Mouse (Mus musculus) liver, adult 2 months (tissue): ENCODE measurements at regions not wholly inside any gene's neighbourhood (a gene's known extent, or its start where the extent isn't known, plus 50 kb on each side); places are given as distances from the start of the nearest gene placed in this dataset.

ENCODE experiments used
- DNase-seq: peaks from one replicate; pipeline ENCODE4 v3.0.0-alpha.2; 2011; ENCODE audit warnings: low read depth, low spot score; ENCODE audit errors: extremely low read depth
- H3K27ac ChIP-seq: fragments of 200-500 bp; replicated peaks from 2 replicates; pipeline ENCODE4 v1.5.1; 2012; ENCODE audit warnings: low read depth, mild to moderate bottlenecking, control low read depth, inconsistent platforms, low read length; ENCODE audit not compliant: insufficient read depth
- H3K27me3 ChIP-seq: fragments of 200-500 bp; 2 replicates; pipeline ENCODE4 v1.6.1; 2012; ENCODE audit warnings: mild to moderate bottlenecking, moderate library complexity, low read length, inconsistent platforms; ENCODE audit not compliant: control insufficient read depth, insufficient read depth
- H3K36me3 ChIP-seq: fragments of 200-500 bp; 2 replicates; pipeline ENCODE4 v1.6.1; 2012; ENCODE audit warnings: low read length, inconsistent platforms; ENCODE audit not compliant: control insufficient read depth, insufficient read depth
- H3K4me1 ChIP-seq: fragments of 200-500 bp; 2 replicates; pipeline ENCODE4 v1.6.1; 2011; ENCODE audit warnings: low read length; ENCODE audit not compliant: control insufficient read depth, insufficient read depth
- H3K4me3 ChIP-seq: fragments of 200-500 bp; 2 replicates; pipeline ENCODE4 v1.5.1; 2011; ENCODE audit warnings: low read depth, mild to moderate bottlenecking, control low read depth, low read length, moderate library complexity; ENCODE audit not compliant: insufficient read depth
- H3K79me2 ChIP-seq: fragments of 200-500 bp; 2 replicates; pipeline ENCODE4 v1.6.1; 2012; ENCODE audit warnings: inconsistent platforms, mild to moderate bottlenecking, low read length, moderate library complexity; ENCODE audit not compliant: control insufficient read depth, insufficient read depth
- H3K9ac ChIP-seq: fragments of 200-500 bp; 2 replicates; pipeline ENCODE4 v1.6.1; 2012; ENCODE audit warnings: low read depth, mild to moderate bottlenecking, control low read depth, inconsistent platforms, low read length
- CTCF ChIP-seq: fragments of 200-500 bp; IDR thresholded peaks from 2 replicates; pipeline ENCODE4 v1.5.1; 2011; ENCODE audit warnings: low read depth, low read length, control low read depth
- POLR2A ChIP-seq: fragments of 200-500 bp; IDR thresholded peaks from 2 replicates; pipeline ENCODE4 v1.6.1; 2011; ENCODE audit warnings: low read length, control low read depth; ENCODE audit not compliant: insufficient read depth; ENCODE audit errors: extremely low read depth
- WGBS: fragments of 180-500 bp; shearing (Covaris S2); methylation state at CpG from one replicate; pipeline ENCODE4 v1.1.7; 2018; 5-methylcytosine and 5-hydroxymethylcytosine counted together

GRCm38 (mm10) chr6:49985127-49985526, 124.9 kb upstream of the Mpp6 start:
- TF ChIP-seq CTCF (no peak), POLR2A (no peak)
- WGBS = 80% methylated on average over 6 of the region's 6 CpGs

GRCm38 (mm10) chr6:49987141-49987540, 122.9 kb upstream of the Mpp6 start:
- Histone ChIP-seq H3K27ac (no peak overlapping the region), H3K79me2 (no peaks in the 10 kb centered on the region), H3K4me1 (peaks cover 4% of the 10 kb centered on the region; the same call in 1 of the 2 replicates), H3K9ac (no peak overlapping the region), H3K36me3 (no peaks in the 10 kb centered on the region), H3K4me3 (no peak overlapping the region), H3K27me3 (no peaks in the 10 kb centered on the region)
- TF ChIP-seq CTCF = no peak
- no peak for TF ChIP-seq POLR2A
- 92% methylated on average over 5 of the region's 5 CpGs for WGBS
- DNase-seq = no peak

More at GRCm38 (mm10) chr6:49985127-49985526, 124.9 kb upstream of the Mpp6 start:
- H3K27ac ChIP-seq = no peak overlapping the region
- no peak overlapping the region for H3K4me3 ChIP-seq
- DNase-seq = no peak
- no peak overlapping the region for H3K9ac ChIP-seq
- H3K36me3 ChIP-seq = no peaks in the 10 kb centered on the region
- no peaks in the 10 kb centered on the region for H3K79me2 ChIP-seq
- H3K4me1 ChIP-seq = no peaks in the 10 kb centered on the region
- no peaks in the 10 kb centered on the region for H3K27me3 ChIP-seq

- Histone ChIP-seq H3K4me3 (no peak overlapping the region), H3K36me3 (no peaks in the 10 kb centered on the region), H3K9ac (no peak overlapping the region), H3K79me2 (no peaks in the 10 kb centered on the region), H3K4me1 (peaks cover 4% of the 10 kb centered on the region; the same call in 1 of the 2 replicates), H3K27ac (no peak overlapping the region), H3K27me3 (no peaks in the 10 kb centered on the region)
- 53% methylated on average over 3 of the region's 3 CpGs for WGBS
- peak; percentile 10 for DNase-seq
- TF ChIP-seq CTCF = no peak
- no peak for TF ChIP-seq POLR2A
Measured at GRCm38 (mm10) chr6:49987541-49988210, 122.4 kb upstream of the Mpp6 start.

- no peak overlapping the region for H3K9ac ChIP-seq
- no peak overlapping the region for H3K4me3 ChIP-seq
- H3K79me2 ChIP-seq = no peaks in the 10 kb centered on the region
- peaks cover 4% of the 10 kb centered on the region; the same call in 1 of the 2 replicates for H3K4me1 ChIP-seq
- no peak for TF ChIP-seq CTCF
- TF ChIP-seq POLR2A = no peak
- peak; percentile 83 for DNase-seq
- no peaks in the 10 kb centered on the region for H3K36me3 ChIP-seq
- H3K27me3 ChIP-seq = no peaks in the 10 kb centered on the region
- no peak overlapping the region for H3K27ac ChIP-seq
- WGBS = 76% methylated on average over 9 of the region's 9 CpGs
Measured at GRCm38 (mm10) chr6:49989585-49990521, 120.2 kb upstream of the Mpp6 start.

GRCm38 (mm10) chr6:49990522-49990858, 119.6 kb upstream of the Mpp6 start:
- H3K79me2 ChIP-seq = no peaks in the 10 kb centered on the region
- no peak for DNase-seq
- peaks cover 4% of the 10 kb centered on the region; the same call in 1 of the 2 replicates for H3K4me1 ChIP-seq
- WGBS = 36% methylated on average over 8 of the region's 8 CpGs
- H3K27me3 ChIP-seq = no peaks in the 10 kb centered on the region
- no peak overlapping the region for H3K9ac ChIP-seq
- TF ChIP-seq CTCF (no peak), POLR2A (no peak)
- no peaks in the 10 kb centered on the region for H3K36me3 ChIP-seq
- no peak overlapping the region for H3K27ac ChIP-seq
- H3K4me3 ChIP-seq = no peak overlapping the region
